In genomic region chr5:139737841-139738591, GRCm38 (mm10) we compare ENCODE assay signal across 13 mouse cellular contexts. TPM values are rescaled to one million over a fixed set of nuclear protein-coding genes. Genes with fewer than 3 reads are reported as not detected.
DNase-seq lines count a peak whose midpoint lies in the region; ATAC-seq and TF ChIP-seq lines count a peak whose summit lies in the region.
"Had no signal": no experiment of that assay in that cellular context is flagged by ENCODE, and none has a peak within 500 bp of the region (broad histone marks: within the 10 kb centered on the region; RNA-seq: fewer than 3 reads in every experiment).

No protein-coding gene starts in this region.

- H3K4me2 ChIP-seq in heart, embryonic 11.5 days, result peak overlapping the region; percentile 20
- peak overlapping the region; percentile 100 for H3K4me2 ChIP-seq in liver, embryonic 13.5 days
- H3K4me2 ChIP-seq: embryonic facial prominence, embryonic 12.5 days; limb, embryonic 13.5 days had no signal

- H3K9ac ChIP-seq in heart, embryonic 11.5 days (ENCODE audit: low read depth, low read length), result peak overlapping the region; percentile 36; the same call in 1 of the 2 replicates
- H3K9ac ChIP-seq in liver, embryonic 13.5 days, result peak overlapping the region; percentile 72
- H3K9ac ChIP-seq: embryonic facial prominence, embryonic 12.5 days; limb, embryonic 13.5 days had no signal

- no peak for DNase-seq in heart, postnatal 10 days
- peak; percentile 51 for DNase-seq in urinary bladder, adult 2 months (ENCODE audit: low spot score)
- DNase-seq in urinary bladder, postnatal 4 days (ENCODE audit: low spot score in 2 of 2), result no peak
- no peak for DNase-seq in liver, embryonic 13.5 days
- no peak for DNase-seq in thymus, adult 2 months
- no peak for DNase-seq in thymus, postnatal 36 days
- DNase-seq: gastrocnemius, postnatal 10 days; right cerebral cortex, adult 18-20 months had no signal

- intact Hi-C loops in heart, postnatal 10 days (cut with DNase I), result no loop called here

- peaks cover 15% of the 10 kb centered on the region; the same call in 1 of the 2 replicates for H3K4me1 ChIP-seq in heart, embryonic 11.5 days (ENCODE audit: control insufficient read depth, insufficient read depth, low read length)
- H3K4me1 ChIP-seq in liver, embryonic 13.5 days (replicated peaks), result peaks cover 93% of the 10 kb centered on the region
- H3K4me1 ChIP-seq in thymus, adult 2 months (replicated peaks; ENCODE audit: control insufficient read depth, insufficient read depth, low read length), result peaks cover 24% of the 10 kb centered on the region

- no peak overlapping the region for H3K4me3 ChIP-seq in heart, embryonic 11.5 days (ENCODE audit: low read depth, low read length)
- H3K4me3 ChIP-seq in liver, embryonic 13.5 days (replicated peaks), result peak overlapping the region; percentile 46
- no peak overlapping the region for H3K4me3 ChIP-seq in thymus, adult 2 months (ENCODE audit: control insufficient read depth, insufficient read depth, low read length)
- H3K4me3 ChIP-seq: embryonic facial prominence, embryonic 12.5 days; limb, embryonic 13.5 days had no signal

- H3K27me3 ChIP-seq in heart, embryonic 11.5 days (ENCODE audit: control insufficient read depth, insufficient read depth, low read length), result peaks cover 11% of the 10 kb centered on the region; the same call in 1 of the 2 replicates
- H3K27me3 ChIP-seq in liver, embryonic 13.5 days, result no peaks in the 10 kb centered on the region
- H3K27me3 ChIP-seq in thymus, adult 2 months (ENCODE audit: control insufficient read depth, insufficient read depth, low read length), result no peaks in the 10 kb centered on the region
- H3K27me3 ChIP-seq: embryonic facial prominence, embryonic 12.5 days; limb, embryonic 13.5 days had no signal

- no peak for TF ChIP-seq POLR2A in thymus, adult 2 months (IDR thresholded peaks at IDR 0.05; ENCODE audit: control insufficient read depth, extremely low read depth, insufficient read depth, low read length, poor library complexity)

- peak overlapping the region; percentile 70 for H3K27ac ChIP-seq in heart, embryonic 11.5 days (ENCODE audit: low read depth, low read length)
- peak overlapping the region; percentile 98 for H3K27ac ChIP-seq in liver, embryonic 13.5 days
- H3K27ac ChIP-seq in thymus, adult 2 months (ENCODE audit: control insufficient read depth, insufficient read depth, low read length), result no peak overlapping the region
- H3K27ac ChIP-seq: embryonic facial prominence, embryonic 12.5 days; limb, embryonic 13.5 days had no signal

- ATAC-seq in heart, embryonic 11.5 days (replicated peaks; ENCODE audit: insufficient number of reproducible peaks, low FRiP score, low TSS enrichment), result peak; percentile 40; the same call in 1 of the 2 replicates
- ATAC-seq in liver, embryonic 13.5 days (ENCODE audit: low read depth), result peak; percentile 65
- no peak for ATAC-seq in megakaryocyte, adult 5-6 weeks (ENCODE audit: poor library complexity, severe bottlenecking)
- ATAC-seq: inflammation-experienced regulatory T-cells, adult 6 months had no signal

- TF ChIP-seq CTCF in thymus, adult 2 months (IDR thresholded peaks at IDR 0.05; ENCODE audit: borderline replicate concordance, control insufficient read depth, extremely low read depth, insufficient read depth, low read length, poor library complexity), result no peak

- no peaks in the 10 kb centered on the region for H3K9me3 ChIP-seq in heart, embryonic 11.5 days (replicated peaks; ENCODE audit: control insufficient read depth, low read length)
- H3K9me3 ChIP-seq in liver, embryonic 13.5 days (replicated peaks), result no peaks in the 10 kb centered on the region
- H3K9me3 ChIP-seq: embryonic facial prominence, embryonic 12.5 days; limb, embryonic 13.5 days had no signal

- WGBS in heart, embryonic 11.5 days (ENCODE audit: insufficient replicate concordance), result 68% methylated on average over 14 of the region's 14 CpGs
- 38% methylated on average over 14 of the region's 14 CpGs for WGBS in liver, embryonic 13.5 days (ENCODE audit: insufficient replicate concordance)
- 92% methylated on average over 14 of the region's 14 CpGs for WGBS in thymus, adult 2 months

- no peaks in the 10 kb centered on the region for H3K36me3 ChIP-seq in heart, embryonic 11.5 days (ENCODE audit: control insufficient read depth, insufficient read depth, low read length)
- H3K36me3 ChIP-seq in liver, embryonic 13.5 days, result no peaks in the 10 kb centered on the region
- H3K36me3 ChIP-seq in thymus, adult 2 months (ENCODE audit: control insufficient read depth, insufficient read depth, low read length), result no peaks in the 10 kb centered on the region
- H3K36me3 ChIP-seq: embryonic facial prominence, embryonic 12.5 days; limb, embryonic 13.5 days had no signal

RNA-seq across cellular contexts. Expression of gene Micall2, which starts 1.9 kb away (rescaled TPM):
- 2.4 and 3.8 TPM in 2 replicates for polyA plus RNA-seq in heart, embryonic 11.5 days (2014; fragmentation: Nextera tagmentation; extraction: Ambion mirVana)
- 1 to 10 TPM; 4.1 to 6.6 TPM for total RNA-seq in heart, postnatal 10 days (2021)
- 7.1 and 8.3 TPM in 2 replicates for polyA plus RNA-seq in urinary bladder, adult 2 months (2012; rRNA removed)
- 9.8 and 12.1 TPM in 2 replicates for polyA plus RNA-seq in liver, embryonic 13.5 days (2015; fragmentation: Nextera tagmentation; extraction: Ambion mirVana)
- polyA plus RNA-seq in thymus, adult 2 months (2012; rRNA removed), result 6.3 and 6.7 TPM in 2 replicates
- total RNA-seq in megakaryocyte, adult 5-6 weeks (2015), result 5.4 and 7.0 TPM in 2 replicates
- 1.8 and 2.9 TPM in 2 replicates for total RNA-seq in megakaryocyte, adult 5-6 weeks (2017)
- polyA plus RNA-seq: inflammation-experienced regulatory T-cells, adult 6 months had no signal

RNA-seq across cellular contexts. Expression of gene Ints1, which starts 37.5 kb away (rescaled TPM):
- polyA plus RNA-seq in heart, embryonic 11.5 days (2014; fragmentation: Nextera tagmentation; extraction: Ambion mirVana), result 21.4 and 26.4 TPM in 2 replicates
- total RNA-seq in heart, postnatal 10 days (2021), result 10 to 100 TPM; 43.5 to 43.6 TPM
- polyA plus RNA-seq in urinary bladder, adult 2 months (2012; rRNA removed), result 12.1 and 20.9 TPM in 2 replicates
- 12.7 and 13.8 TPM in 2 replicates for polyA plus RNA-seq in liver, embryonic 13.5 days (2015; fragmentation: Nextera tagmentation; extraction: Ambion mirVana)
- polyA plus RNA-seq in thymus, adult 2 months (2012; rRNA removed), result 214 and 251 TPM in 2 replicates
- 25.5 and 41.7 TPM in 2 replicates for total RNA-seq in megakaryocyte, adult 5-6 weeks (2015)
- total RNA-seq in megakaryocyte, adult 5-6 weeks (2017), result 15.9 and 31.2 TPM in 2 replicates

RNA-seq across cellular contexts. Expression of gene Mafk, which starts 53.3 kb away (rescaled TPM):
- 13.5 and 19.1 TPM in 2 replicates for polyA plus RNA-seq in heart, embryonic 11.5 days (2014; fragmentation: Nextera tagmentation; extraction: Ambion mirVana)
- 10 to 100 TPM; 20.9 to 25.8 TPM for total RNA-seq in heart, postnatal 10 days (2021)
- polyA plus RNA-seq in urinary bladder, adult 2 months (2012; rRNA removed), result 42.3 and 47.7 TPM in 2 replicates
- polyA plus RNA-seq in liver, embryonic 13.5 days (2015; fragmentation: Nextera tagmentation; extraction: Ambion mirVana), result 41.6 and 44.9 TPM in 2 replicates
- 43.9 and 44.2 TPM in 2 replicates for polyA plus RNA-seq in thymus, adult 2 months (2012; rRNA removed)
- 9.7 and 10.1 TPM in 2 replicates for total RNA-seq in megakaryocyte, adult 5-6 weeks (2015)
- total RNA-seq in megakaryocyte, adult 5-6 weeks (2017), result 18.2 and 20.9 TPM in 2 replicates
